Comparison of ENCODE assay signal across 14 mouse cellular contexts in genomic region chr1:138029649-138030048, GRCm38 (mm10).
DNase-seq lines count a peak whose midpoint lies in the region; ATAC-seq lines count a peak whose summit lies in the region.
"Had no signal": no experiment of that assay in that cellular context is flagged by ENCODE, and none has a peak within 500 bp of the region (broad histone marks: within the 10 kb centered on the region; RNA-seq: fewer than 3 reads in every experiment).

No protein-coding gene starts in this region.

- WGBS in neural tube, embryonic 15.5 days: 15% methylated on average over 4 of the region's 4 CpGs
- WGBS in hindbrain, embryonic 11.5 days: 14% methylated on average over 4 of the region's 4 CpGs
- 9% methylated on average over 4 of the region's 4 CpGs for WGBS in midbrain, embryonic 12.5 days

- intact Hi-C loops in heart, postnatal 36 days (cut with DNase I): no loop called here

- no peaks in the 10 kb centered on the region for H3K9me3 ChIP-seq in neural tube, embryonic 15.5 days (replicated peaks)
- H3K9me3 ChIP-seq in hindbrain, embryonic 11.5 days (ENCODE audit: control insufficient read depth, low read length): no peaks in the 10 kb centered on the region
- no peaks in the 10 kb centered on the region for H3K9me3 ChIP-seq in midbrain, embryonic 12.5 days
- H3K9me3 ChIP-seq: limb, embryonic 15.5 days had no signal

- no peak overlapping the region for H3K4me3 ChIP-seq in neural tube, embryonic 15.5 days (replicated peaks)
- no peak overlapping the region for H3K4me3 ChIP-seq in hindbrain, embryonic 11.5 days (ENCODE audit: low read depth, low read length)
- no peak overlapping the region for H3K4me3 ChIP-seq in midbrain, embryonic 12.5 days
- H3K4me3 ChIP-seq: limb, embryonic 15.5 days had no signal

- H3K27ac ChIP-seq in neural tube, embryonic 15.5 days (replicated peaks): no peak overlapping the region
- H3K27ac ChIP-seq in hindbrain, embryonic 11.5 days (ENCODE audit: low read depth, low read length): no peak overlapping the region
- no peak overlapping the region for H3K27ac ChIP-seq in midbrain, embryonic 12.5 days (replicated peaks)
- H3K27ac ChIP-seq: limb, embryonic 15.5 days had no signal

- no peak; the same call in 1 of the 2 replicates for ATAC-seq in neural tube, embryonic 15.5 days (ENCODE audit: low FRiP score)
- peak; percentile 95 for ATAC-seq in hindbrain, embryonic 11.5 days (ENCODE audit: low FRiP score)
- ATAC-seq in midbrain, embryonic 12.5 days (ENCODE audit: low FRiP score, low read depth): peak; percentile 58
- ATAC-seq: CD4-positive, CD25-positive, alpha-beta regulatory T cell, adult 4 months had no signal

- no peak overlapping the region for H3K4me2 ChIP-seq in neural tube, embryonic 15.5 days
- no peak overlapping the region for H3K4me2 ChIP-seq in hindbrain, embryonic 11.5 days (replicated peaks; ENCODE audit: low read depth, low read length)
- no peak overlapping the region for H3K4me2 ChIP-seq in midbrain, embryonic 12.5 days (replicated peaks)
- H3K4me2 ChIP-seq: heart, embryonic 11.5 days; limb, embryonic 15.5 days had no signal

- H3K9ac ChIP-seq in neural tube, embryonic 15.5 days (replicated peaks): no peak overlapping the region
- no peak overlapping the region for H3K9ac ChIP-seq in hindbrain, embryonic 11.5 days (ENCODE audit: low read depth, low read length)
- H3K9ac ChIP-seq in midbrain, embryonic 12.5 days (replicated peaks): no peak overlapping the region
- H3K9ac ChIP-seq: limb, embryonic 15.5 days had no signal

- no peaks in the 10 kb centered on the region for H3K36me3 ChIP-seq in neural tube, embryonic 15.5 days
- no peaks in the 10 kb centered on the region for H3K36me3 ChIP-seq in hindbrain, embryonic 11.5 days (ENCODE audit: control insufficient read depth, insufficient read depth, low read length)
- no peaks in the 10 kb centered on the region for H3K36me3 ChIP-seq in midbrain, embryonic 12.5 days
- H3K36me3 ChIP-seq: limb, embryonic 15.5 days had no signal

- H3K27me3 ChIP-seq in neural tube, embryonic 15.5 days (replicated peaks): no peaks in the 10 kb centered on the region
- H3K27me3 ChIP-seq in hindbrain, embryonic 11.5 days (ENCODE audit: control insufficient read depth, insufficient read depth, low read length): no peaks in the 10 kb centered on the region
- H3K27me3 ChIP-seq in midbrain, embryonic 12.5 days: no peaks in the 10 kb centered on the region
- H3K27me3 ChIP-seq: limb, embryonic 15.5 days had no signal

- peak; percentile 58 for DNase-seq in neural tube, embryonic 10.5 days (ENCODE audit: extremely low spot score, low spot score)
- DNase-seq in hindbrain, embryonic 11.5 days (ENCODE audit: low spot score): peak; percentile 62
- no peak for DNase-seq in heart, postnatal 36 days
- DNase-seq in layer of hippocampus, postnatal 10 days (ENCODE audit: low spot score in 2 of 2): no peak
- DNase-seq in left cerebral cortex, adult 18-20 months (ENCODE audit: low spot score in 2 of 2): no peak
- DNase-seq: adrenal gland, postnatal 25 days; cerebellum, adult 8-10 months; kidney, adult 2 months; lung, adult 2 months had no signal

- H3K4me1 ChIP-seq in neural tube, embryonic 15.5 days: no peaks in the 10 kb centered on the region
- H3K4me1 ChIP-seq in hindbrain, embryonic 11.5 days (replicated peaks; ENCODE audit: control insufficient read depth, insufficient read depth, low read length): no peaks in the 10 kb centered on the region
- H3K4me1 ChIP-seq in midbrain, embryonic 12.5 days: peaks cover 7% of the 10 kb centered on the region; the same call in 1 of the 2 replicates
- H3K4me1 ChIP-seq: limb, embryonic 15.5 days had no signal

Comparison
In these comparisons a context has a peak if more than half of its experiments do, and no peak if none do; other contexts are left out.
1. DNase-seq: peak in neural tube, embryonic 10.5 days (single experiment) and hindbrain, embryonic 11.5 days (single experiment); none in heart, postnatal 36 days (0 of 2), layer of hippocampus, postnatal 10 days (0 of 2) and left cerebral cortex, adult 18-20 months (0 of 2).